In the genomic region with DNA sequence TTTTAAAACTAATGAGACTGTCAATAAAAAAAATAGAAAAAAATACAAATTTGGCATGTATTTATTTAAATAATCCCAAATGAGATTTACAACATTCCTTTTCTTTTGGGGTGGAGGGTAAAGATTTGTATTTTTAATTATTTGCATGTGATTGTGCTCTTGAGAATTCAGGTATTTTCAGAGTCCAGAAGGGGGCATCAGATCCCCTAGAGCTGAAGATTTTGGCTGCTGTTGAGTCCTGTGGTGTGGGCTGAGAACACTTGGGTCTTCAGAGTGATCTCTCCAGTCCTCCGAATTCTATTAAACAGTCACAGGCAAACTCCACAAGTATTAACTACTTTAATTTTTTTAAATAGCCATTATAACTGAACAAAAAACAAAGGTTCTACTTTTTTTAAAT, we compare ENCODE assay signal across 18 mouse cellular contexts. TPM values are rescaled to one million over a fixed set of nuclear protein-coding genes. Genes with fewer than 3 reads are reported as not detected.
DNase-seq lines count a peak whose midpoint lies in the region; ATAC-seq and TF ChIP-seq lines count a peak whose summit lies in the region.
"Had no signal": no experiment of that assay in that cellular context is flagged by ENCODE, and none has a peak within 500 bp of the region (broad histone marks: within the 10 kb centered on the region; RNA-seq: fewer than 3 reads in every experiment).

No protein-coding gene starts in this region.

- no peaks in the 10 kb centered on the region for H3K36me3 ChIP-seq in liver, postnatal 0 days (replicated peaks; ENCODE audit: insufficient read depth, low read length)
- 0 out of 2 replicates have a peak, but pooled peaks cover 3% of the 10 kb centered on the region for H3K36me3 ChIP-seq in liver, embryonic 11.5 days (ENCODE audit: control insufficient read depth, insufficient read depth, low read length)
- H3K36me3 ChIP-seq: hindbrain, embryonic 13.5 days; midbrain, embryonic 15.5 days; neural tube, embryonic 12.5 days; stomach, embryonic 15.5 days had no signal

- H3K4me2 ChIP-seq in liver, postnatal 0 days (ENCODE audit: low read depth, low read length) = no peak overlapping the region
- H3K4me2 ChIP-seq in liver, embryonic 11.5 days = no peak overlapping the region
- H3K4me2 ChIP-seq: hindbrain, embryonic 13.5 days; limb, embryonic 13.5 days; midbrain, embryonic 15.5 days; neural tube, embryonic 12.5 days; stomach, embryonic 15.5 days had no signal

- peak; percentile 47 for TF ChIP-seq CTCF in liver, postnatal 0 days (IDR thresholded peaks at IDR 0.05; ENCODE audit: low read depth)

- 83% methylated on average over 1 of the region's 1 CpGs for WGBS in liver, postnatal 0 days (ENCODE audit: insufficient replicate concordance)
- WGBS in liver, embryonic 11.5 days = 83% methylated on average over 1 of the region's 1 CpGs

- H3K27me3 ChIP-seq in liver, postnatal 0 days (ENCODE audit: insufficient read depth, low read length) = no peaks in the 10 kb centered on the region
- no peaks in the 10 kb centered on the region for H3K27me3 ChIP-seq in liver, embryonic 11.5 days (replicated peaks; ENCODE audit: control insufficient read depth, insufficient read depth, low read length)
- H3K27me3 ChIP-seq: hindbrain, embryonic 13.5 days; limb, embryonic 13.5 days; midbrain, embryonic 15.5 days; neural tube, embryonic 12.5 days; stomach, embryonic 15.5 days had no signal

- H3K9me3 ChIP-seq in liver, postnatal 0 days (ENCODE audit: low read length) = no peaks in the 10 kb centered on the region
- no peaks in the 10 kb centered on the region for H3K9me3 ChIP-seq in liver, embryonic 11.5 days (ENCODE audit: control insufficient read depth, low read length)
- H3K9me3 ChIP-seq: forebrain, embryonic 10.5 days; hindbrain, embryonic 13.5 days; limb, embryonic 13.5 days; midbrain, embryonic 15.5 days; neural tube, embryonic 12.5 days; stomach, embryonic 15.5 days had no signal

- DNase-seq in CD4-positive, CD25-positive, alpha-beta regulatory T cell, adult 2 months (ENCODE audit: low read depth, low spot score) = peak; percentile 59
- DNase-seq in liver, postnatal 0 days = no peak
- DNase-seq in liver, embryonic 11.5 days (ENCODE audit: low spot score) = no peak
- DNase-seq in ES-CJ7 (ENCODE audit: low read depth, low spot score) = peak; percentile 32
- peak; percentile 61 for DNase-seq in induced T-regulatory cell, adult 2 months (ENCODE audit: low read depth)
- DNase-seq in layer of hippocampus, adult 9-10 months (ENCODE audit: low spot score) = no peak
- DNase-seq in frontal cortex, postnatal 14 days (ENCODE audit: low spot score in 2 of 2) = no peak
- DNase-seq: cerebellum, adult 2 months; kidney, adult 18-20 months; lung, adult 2 months; thymus, postnatal 4 days had no signal

- TF ChIP-seq EP300 in liver, postnatal 0 days (IDR thresholded peaks at IDR 0.05; ENCODE audit: low read depth) = no peak

- H3K27ac ChIP-seq in liver, postnatal 0 days (ENCODE audit: low read depth) = no peak overlapping the region
- no peak overlapping the region for H3K27ac ChIP-seq in liver, embryonic 11.5 days (ENCODE audit: low read depth, low read length)
- H3K27ac ChIP-seq: forebrain, embryonic 10.5 days; hindbrain, embryonic 13.5 days; limb, embryonic 13.5 days; midbrain, embryonic 15.5 days; neural tube, embryonic 12.5 days; stomach, embryonic 15.5 days had no signal

- peaks cover 6% of the 10 kb centered on the region; the same call in 1 of the 2 replicates for H3K4me1 ChIP-seq in liver, postnatal 0 days (ENCODE audit: insufficient read depth)
- peaks cover 11% of the 10 kb centered on the region for H3K4me1 ChIP-seq in liver, embryonic 11.5 days (replicated peaks; ENCODE audit: control insufficient read depth, insufficient read depth, low read length)
- H3K4me1 ChIP-seq: neural tube, embryonic 12.5 days had no signal

- no peak for ATAC-seq in CD4-positive, CD25-positive, alpha-beta regulatory T cell, adult 4 months
- ATAC-seq in liver, postnatal 0 days = no peak
- no peak for ATAC-seq in liver, embryonic 11.5 days (replicated peaks; ENCODE audit: low FRiP score)
- ATAC-seq: midbrain, embryonic 15.5 days had no signal

- H3K4me3 ChIP-seq in liver, postnatal 0 days (ENCODE audit: low read depth, low read length) = no peak overlapping the region
- no peak overlapping the region for H3K4me3 ChIP-seq in liver, embryonic 11.5 days (ENCODE audit: low read depth, low read length)
- H3K4me3 ChIP-seq: forebrain, embryonic 10.5 days; hindbrain, embryonic 13.5 days; limb, embryonic 13.5 days; midbrain, embryonic 15.5 days; neural tube, embryonic 12.5 days; stomach, embryonic 15.5 days had no signal

- no peak overlapping the region for H3K9ac ChIP-seq in liver, postnatal 0 days (replicated peaks)
- no peak overlapping the region for H3K9ac ChIP-seq in liver, embryonic 11.5 days (ENCODE audit: low read depth, low read length)
- H3K9ac ChIP-seq: hindbrain, embryonic 13.5 days; limb, embryonic 13.5 days; midbrain, embryonic 15.5 days; neural tube, embryonic 12.5 days; stomach, embryonic 15.5 days had no signal

RNA-seq across cellular contexts. Expression of a gene that starts 9.7 kb away (rescaled TPM):
- polyA plus RNA-seq in CD4-positive, CD25-positive, alpha-beta regulatory T cell, adult 4 months (2017; shearing (Covaris generic)) = 100 to 1,000 TPM; 121 to 156 TPM
- 19.8 and 21.6 TPM in 2 replicates for polyA plus RNA-seq in liver, postnatal 0 days (2015; fragmentation: Nextera tagmentation; extraction: Ambion mirVana)
- polyA plus RNA-seq in liver, embryonic 11.5 days (2014; fragmentation: Nextera tagmentation; extraction: Ambion mirVana) = 32.8 and 33.1 TPM in 2 replicates

Comparison
In these comparisons a context has a peak if more than half of its experiments do, and no peak if none do; other contexts are left out.
1. DNase-seq: peak in CD4-positive, CD25-positive, alpha-beta regulatory T cell, adult 2 months (single experiment), ES-CJ7 (single experiment) and induced T-regulatory cell, adult 2 months (single experiment); none in liver, postnatal 0 days (single experiment), liver, embryonic 11.5 days (single experiment), layer of hippocampus, adult 9-10 months (single experiment) and frontal cortex, postnatal 14 days (0 of 2).